Mouse (Mus musculus): ENCODE data around the gene Krt75. TPM values are rescaled to one million over a fixed set of nuclear protein-coding genes. Genes with fewer than 3 reads are reported as not detected.

Gene Krt75
- not detected in 2 replicates for polyA plus RNA-seq (2014; fragmentation: Nextera tagmentation; extraction: Ambion mirVana)

DNA sequence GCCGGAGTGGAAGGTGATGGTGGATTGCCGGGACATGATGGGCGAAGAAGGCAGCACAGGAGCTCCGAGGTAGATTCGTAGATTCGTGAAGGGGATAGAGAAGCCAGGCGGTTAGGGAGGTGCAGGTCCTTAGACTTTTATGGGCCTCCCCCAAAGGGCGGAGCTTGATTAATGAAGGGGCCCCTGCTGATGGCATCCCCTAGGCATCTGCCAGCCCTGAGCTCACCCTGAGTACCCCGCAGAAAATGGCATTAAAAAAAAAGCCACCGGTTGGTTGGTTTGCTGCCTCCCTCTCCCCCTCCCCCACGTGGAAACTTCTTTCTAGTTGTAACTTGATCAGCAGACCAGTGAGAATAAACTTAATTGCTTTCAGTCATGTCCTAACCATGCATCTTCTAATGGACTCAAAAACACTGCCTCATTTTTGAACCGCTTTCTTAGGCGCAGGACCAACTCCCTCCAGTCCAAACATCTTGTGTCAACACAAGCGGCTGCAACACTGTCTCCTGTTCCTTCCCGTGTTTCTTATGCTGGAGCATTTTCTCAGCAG lies at the start of gene Krt75:
Gene Krt75 (minus strand): TSS at position 109 of the 550 bp plus-strand sequence.
- Histone ChIP-seq H3K36me3 (ENCODE audit: control insufficient read depth, insufficient read depth, low read length) (no peaks in the 10 kb centered on the region), H3K27ac (ENCODE audit: low read depth) (no peak within 1 kb of the TSS), H3K4me1 (replicated peaks; ENCODE audit: control insufficient read depth, insufficient read depth, low read length) (no peaks in the 10 kb centered on the region), H3K9ac (ENCODE audit: low read length) (no peak within 1 kb of the TSS), H3K9me3 (ENCODE audit: control insufficient read depth, low read length) (no peaks in the 10 kb centered on the region), H3K4me2 (ENCODE audit: low read length) (no peak within 1 kb of the TSS), H3K27me3 (replicated peaks; ENCODE audit: control insufficient read depth, insufficient read depth, low read length) (no peaks in the 10 kb centered on the region), H3K4me3 (ENCODE audit: low read depth, low read length) (no peak within 1 kb of the TSS)
- WGBS, result 58% methylated on average over 15 of the region's 15 CpGs
- ATAC-seq (replicated peaks; ENCODE audit: low FRiP score, low TSS enrichment, low read depth) (no peak), DNase-seq (ENCODE audit: low spot score) (no peak)

DNA sequence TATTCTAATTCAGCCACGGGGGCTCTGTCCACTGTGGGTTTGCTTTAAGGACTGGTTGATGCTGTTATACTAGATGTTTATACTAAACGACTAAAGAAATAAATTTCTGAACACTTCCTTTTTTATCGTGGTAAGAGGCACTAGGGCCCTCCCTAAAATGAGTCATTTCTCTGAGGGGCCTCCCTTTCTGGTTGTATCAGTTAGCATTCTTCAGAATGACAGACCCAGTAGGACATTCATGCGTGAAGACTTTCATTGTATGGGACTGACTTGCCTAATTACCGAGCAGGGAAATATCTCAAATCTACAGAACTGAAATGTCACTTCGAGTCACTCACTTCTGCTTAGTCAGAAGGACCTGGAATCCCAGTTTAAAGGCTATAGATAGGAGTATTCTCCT lies 25.4 kb upstream of the Krt75 start:
- WGBS, result 41% methylated on average over 6 of the region's 6 CpGs
- H3K9me3 ChIP-seq (ENCODE audit: control insufficient read depth, low read length), result no peaks in the 10 kb centered on the region
- no peak overlapping the region for H3K4me2 ChIP-seq (ENCODE audit: low read length)
- H3K4me1 ChIP-seq (replicated peaks; ENCODE audit: control insufficient read depth, insufficient read depth, low read length), result 0 out of 2 replicates have a peak, but pooled peaks cover 3% of the 10 kb centered on the region
- H3K4me3 ChIP-seq (ENCODE audit: low read depth, low read length), result no peak overlapping the region
- no peak overlapping the region for H3K9ac ChIP-seq (ENCODE audit: low read length)
- ATAC-seq (replicated peaks; ENCODE audit: low FRiP score, low TSS enrichment, low read depth) (no peak), DNase-seq (ENCODE audit: low spot score) (no peak)
- H3K36me3 ChIP-seq (ENCODE audit: control insufficient read depth, insufficient read depth, low read length), result no peaks in the 10 kb centered on the region
- no peaks in the 10 kb centered on the region for H3K27me3 ChIP-seq (replicated peaks; ENCODE audit: control insufficient read depth, insufficient read depth, low read length)
- no peak overlapping the region for H3K27ac ChIP-seq (ENCODE audit: low read depth)

DNA sequence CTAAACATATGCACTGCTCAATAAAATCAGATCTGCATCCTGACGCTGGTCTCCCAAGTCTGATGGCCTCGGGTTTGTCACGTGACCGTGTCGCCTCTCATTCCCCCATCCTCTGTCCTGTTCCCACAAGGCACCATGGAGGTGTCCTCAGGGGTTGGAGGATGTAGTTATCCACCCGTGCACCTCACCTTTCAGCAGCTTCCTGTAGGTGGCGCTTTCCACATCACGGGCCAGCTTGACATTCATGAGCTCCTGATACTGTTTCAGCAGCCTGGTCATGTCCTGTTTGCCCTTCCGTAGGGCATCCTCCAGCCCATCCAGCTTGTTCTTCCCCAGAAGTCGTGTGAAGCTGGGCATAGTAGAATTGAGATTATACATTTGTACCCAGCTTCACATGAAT lies 14.5 kb upstream of the Krt75 start:
- Histone ChIP-seq H3K9ac (ENCODE audit: low read length) (no peak overlapping the region), H3K4me1 (replicated peaks; ENCODE audit: control insufficient read depth, insufficient read depth, low read length) (no peaks in the 10 kb centered on the region), H3K27me3 (replicated peaks; ENCODE audit: control insufficient read depth, insufficient read depth, low read length) (no peaks in the 10 kb centered on the region), H3K27ac (ENCODE audit: low read depth) (no peak overlapping the region), H3K9me3 (ENCODE audit: control insufficient read depth, low read length) (no peaks in the 10 kb centered on the region), H3K4me3 (ENCODE audit: low read depth, low read length) (no peak overlapping the region), H3K36me3 (ENCODE audit: control insufficient read depth, insufficient read depth, low read length) (no peaks in the 10 kb centered on the region), H3K4me2 (ENCODE audit: low read length) (no peak overlapping the region)
- 78% methylated on average over 10 of the region's 10 CpGs for WGBS
- peak; percentile 48 for DNase-seq (ENCODE audit: low spot score)
- ATAC-seq (replicated peaks; ENCODE audit: low FRiP score, low TSS enrichment, low read depth), result no peak

DNA sequence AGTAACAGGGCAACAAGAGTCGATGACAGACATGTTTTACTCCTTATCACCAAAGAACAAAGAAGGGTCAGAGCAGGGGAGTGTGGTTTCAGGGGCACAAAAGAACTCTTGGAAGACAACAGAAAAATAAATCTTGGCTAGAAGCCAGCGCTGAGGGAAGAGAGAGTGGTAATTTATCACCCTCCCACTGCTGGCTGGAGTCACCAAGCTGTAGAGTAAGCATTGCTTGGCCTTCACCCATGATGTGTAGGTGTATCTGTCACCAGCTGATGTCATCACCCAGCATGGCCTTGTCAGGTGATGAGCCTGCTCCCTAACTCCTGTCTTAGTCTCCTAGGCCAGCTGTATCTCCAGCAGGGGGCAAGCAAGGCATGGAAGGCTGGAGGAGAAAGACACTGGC lies 10.8 kb upstream of the Krt75 start:
- no peaks in the 10 kb centered on the region for H3K27me3 ChIP-seq (replicated peaks; ENCODE audit: control insufficient read depth, insufficient read depth, low read length)
- DNase-seq (ENCODE audit: low spot score), result no peak

DNA sequence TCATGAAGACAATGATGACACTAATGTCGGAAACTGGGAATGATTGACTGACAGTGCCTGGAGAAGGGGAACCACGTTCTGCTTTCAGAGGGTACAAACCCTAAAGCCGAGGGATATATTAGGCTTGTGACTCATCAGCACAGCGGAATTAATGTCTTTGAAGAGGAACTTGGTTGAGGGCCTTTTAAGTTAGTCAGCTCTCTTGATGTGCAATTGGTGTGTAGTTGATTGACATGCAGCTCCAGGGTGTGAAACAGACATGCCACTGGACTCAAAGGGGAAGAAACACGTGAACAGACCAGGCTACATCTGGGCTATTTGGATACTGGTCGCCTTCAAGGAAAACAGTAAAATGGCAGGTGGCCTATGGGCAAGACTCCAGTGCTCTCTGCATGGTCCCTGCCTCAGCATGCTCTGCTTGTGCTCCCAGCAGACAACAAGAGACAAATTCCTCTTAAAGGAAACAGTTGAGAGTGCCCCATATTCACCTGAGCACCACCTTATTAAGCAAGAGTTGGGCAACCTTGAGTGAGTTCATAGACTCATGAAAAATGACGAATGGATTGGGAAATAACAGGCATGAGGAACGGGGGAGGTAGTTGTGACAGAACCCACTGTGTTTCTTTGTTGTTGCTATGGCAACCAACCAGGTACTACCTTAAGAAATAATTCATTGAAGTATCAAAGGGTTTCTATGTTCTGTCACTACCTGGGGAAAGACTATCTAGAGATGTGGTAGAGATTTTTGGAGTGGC lies 9.7 kb upstream of the Krt75 start:
- WGBS, result 82% methylated on average over 8 of the region's 8 CpGs
- DNase-seq (ENCODE audit: low spot score), result no peak

More for the DNA sequence above, 10.8 kb upstream of the Krt75 start:
- Histone ChIP-seq H3K36me3 (ENCODE audit: control insufficient read depth, insufficient read depth, low read length) (no peaks in the 10 kb centered on the region), H3K4me2 (ENCODE audit: low read length) (no peak overlapping the region), H3K9ac (ENCODE audit: low read length) (no peak overlapping the region), H3K4me1 (replicated peaks; ENCODE audit: control insufficient read depth, insufficient read depth, low read length) (no peaks in the 10 kb centered on the region), H3K27ac (ENCODE audit: low read depth) (no peak overlapping the region), H3K9me3 (ENCODE audit: control insufficient read depth, low read length) (no peaks in the 10 kb centered on the region), H3K4me3 (ENCODE audit: low read depth, low read length) (no peak overlapping the region)
- 36% methylated on average over 2 of the region's 2 CpGs for WGBS
- ATAC-seq (replicated peaks; ENCODE audit: low FRiP score, low TSS enrichment, low read depth), result no peak

DNA sequence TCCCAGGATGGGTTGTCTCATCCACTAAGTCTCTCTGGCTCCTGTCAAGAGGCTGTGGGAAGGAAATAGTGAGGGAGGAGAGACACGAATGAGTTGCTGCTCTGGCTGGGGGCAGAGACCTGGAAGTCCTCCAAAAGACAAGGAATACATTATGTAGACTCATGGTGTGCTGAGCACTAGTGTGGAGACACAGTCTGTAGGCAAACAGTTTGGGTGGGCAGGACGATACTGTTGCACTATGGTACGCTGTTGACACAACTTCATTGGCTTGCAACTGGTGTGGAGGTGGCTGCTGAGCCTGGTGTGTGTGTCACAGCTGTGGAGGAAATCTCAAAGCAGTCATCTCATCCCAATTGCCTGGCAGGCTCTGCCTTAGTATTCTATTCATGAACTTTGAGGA lies 8.0 kb upstream of the Krt75 start:
- no peak overlapping the region for H3K9ac ChIP-seq (ENCODE audit: low read length)
- WGBS, result 74% methylated on average over 3 of the region's 3 CpGs
- no peak overlapping the region for H3K27ac ChIP-seq (ENCODE audit: low read depth)
- ATAC-seq (replicated peaks; ENCODE audit: low FRiP score, low TSS enrichment, low read depth) (no peak), DNase-seq (ENCODE audit: low spot score) (no peak)
- H3K36me3 ChIP-seq (ENCODE audit: control insufficient read depth, insufficient read depth, low read length), result no peaks in the 10 kb centered on the region
- no peak overlapping the region for H3K4me3 ChIP-seq (ENCODE audit: low read depth, low read length)
- no peaks in the 10 kb centered on the region for H3K9me3 ChIP-seq (ENCODE audit: control insufficient read depth, low read length)
- H3K4me2 ChIP-seq (ENCODE audit: low read length), result no peak overlapping the region
- H3K27me3 ChIP-seq (replicated peaks; ENCODE audit: control insufficient read depth, insufficient read depth, low read length), result no peaks in the 10 kb centered on the region
- no peaks in the 10 kb centered on the region for H3K4me1 ChIP-seq (replicated peaks; ENCODE audit: control insufficient read depth, insufficient read depth, low read length)

More for the DNA sequence above, 9.7 kb upstream of the Krt75 start:
- no peaks in the 10 kb centered on the region for H3K9me3 ChIP-seq (ENCODE audit: control insufficient read depth, low read length)
- no peak overlapping the region for H3K4me2 ChIP-seq (ENCODE audit: low read length)
- no peak for ATAC-seq (replicated peaks; ENCODE audit: low FRiP score, low TSS enrichment, low read depth)
- no peaks in the 10 kb centered on the region for H3K4me1 ChIP-seq (replicated peaks; ENCODE audit: control insufficient read depth, insufficient read depth, low read length)
- H3K4me3 ChIP-seq (ENCODE audit: low read depth, low read length), result no peak overlapping the region
- no peak overlapping the region for H3K27ac ChIP-seq (ENCODE audit: low read depth)
- H3K27me3 ChIP-seq (replicated peaks; ENCODE audit: control insufficient read depth, insufficient read depth, low read length), result no peaks in the 10 kb centered on the region
- no peaks in the 10 kb centered on the region for H3K36me3 ChIP-seq (ENCODE audit: control insufficient read depth, insufficient read depth, low read length)
- no peak overlapping the region for H3K9ac ChIP-seq (ENCODE audit: low read length)

DNA sequence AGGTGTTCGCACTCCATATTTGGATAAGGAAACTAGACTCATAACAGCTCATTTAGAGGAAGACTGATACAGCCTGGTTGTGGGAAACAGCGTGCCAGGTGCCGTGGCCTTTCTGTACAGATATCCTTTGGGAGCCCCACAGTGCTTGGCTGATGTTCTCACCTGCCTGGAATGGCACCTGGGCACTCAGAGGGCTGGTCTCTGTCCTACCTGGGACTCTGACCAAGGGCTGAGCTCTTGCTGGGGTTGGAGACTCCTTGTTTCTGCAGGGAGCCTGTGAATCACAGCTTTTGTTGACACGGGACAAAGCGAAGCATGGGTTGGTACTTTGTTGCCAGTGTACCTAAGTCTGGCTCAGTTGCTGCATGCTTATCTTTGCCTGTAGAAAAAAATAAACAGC lies 1.8 kb upstream of the Krt75 start:
- Histone ChIP-seq H3K4me2 (ENCODE audit: low read length) (no peak overlapping the region), H3K36me3 (ENCODE audit: control insufficient read depth, insufficient read depth, low read length) (no peaks in the 10 kb centered on the region), H3K4me1 (replicated peaks; ENCODE audit: control insufficient read depth, insufficient read depth, low read length) (no peaks in the 10 kb centered on the region), H3K4me3 (ENCODE audit: low read depth, low read length) (no peak overlapping the region), H3K9me3 (ENCODE audit: control insufficient read depth, low read length) (no peaks in the 10 kb centered on the region), H3K27ac (ENCODE audit: low read depth) (no peak overlapping the region), H3K9ac (ENCODE audit: low read length) (no peak overlapping the region), H3K27me3 (replicated peaks; ENCODE audit: control insufficient read depth, insufficient read depth, low read length) (no peaks in the 10 kb centered on the region)
- ATAC-seq (replicated peaks; ENCODE audit: low FRiP score, low TSS enrichment, low read depth) (no peak), DNase-seq (ENCODE audit: low spot score) (no peak)
- WGBS, result 82% methylated on average over 5 of the region's 5 CpGs

DNA sequence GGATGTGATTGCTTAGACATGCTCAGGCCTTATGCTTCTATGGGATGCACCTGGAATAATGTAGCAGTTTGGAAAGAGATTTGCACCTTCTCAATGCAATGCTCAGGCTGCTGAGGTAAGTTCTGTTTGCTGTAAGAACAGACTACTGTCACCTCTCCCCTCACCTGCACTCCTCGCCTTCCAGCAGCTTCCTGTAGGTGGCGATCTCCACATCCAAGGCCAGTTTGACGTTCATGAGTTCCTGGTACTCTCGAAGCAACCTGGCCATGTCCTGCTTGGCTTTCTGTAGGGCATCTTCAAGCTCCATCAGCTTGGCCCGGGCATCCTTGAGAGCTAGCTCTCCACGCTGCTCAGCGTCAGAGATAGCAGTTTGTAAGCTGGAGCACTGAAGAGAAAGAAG lies 5.9 kb downstream of the Krt75 start:
- ATAC-seq (replicated peaks; ENCODE audit: low FRiP score, low TSS enrichment, low read depth) (no peak), DNase-seq (ENCODE audit: low spot score) (no peak)
- Histone ChIP-seq H3K4me1 (replicated peaks; ENCODE audit: control insufficient read depth, insufficient read depth, low read length) (no peaks in the 10 kb centered on the region), H3K36me3 (ENCODE audit: control insufficient read depth, insufficient read depth, low read length) (no peaks in the 10 kb centered on the region), H3K9ac (ENCODE audit: low read length) (no peak overlapping the region), H3K4me2 (ENCODE audit: low read length) (no peak overlapping the region), H3K4me3 (ENCODE audit: low read depth, low read length) (no peak overlapping the region), H3K27ac (ENCODE audit: low read depth) (no peak overlapping the region), H3K9me3 (ENCODE audit: control insufficient read depth, low read length) (no peaks in the 10 kb centered on the region), H3K27me3 (replicated peaks; ENCODE audit: control insufficient read depth, insufficient read depth, low read length) (no peaks in the 10 kb centered on the region)
- WGBS, result 44% methylated on average over 7 of the region's 7 CpGs

DNA sequence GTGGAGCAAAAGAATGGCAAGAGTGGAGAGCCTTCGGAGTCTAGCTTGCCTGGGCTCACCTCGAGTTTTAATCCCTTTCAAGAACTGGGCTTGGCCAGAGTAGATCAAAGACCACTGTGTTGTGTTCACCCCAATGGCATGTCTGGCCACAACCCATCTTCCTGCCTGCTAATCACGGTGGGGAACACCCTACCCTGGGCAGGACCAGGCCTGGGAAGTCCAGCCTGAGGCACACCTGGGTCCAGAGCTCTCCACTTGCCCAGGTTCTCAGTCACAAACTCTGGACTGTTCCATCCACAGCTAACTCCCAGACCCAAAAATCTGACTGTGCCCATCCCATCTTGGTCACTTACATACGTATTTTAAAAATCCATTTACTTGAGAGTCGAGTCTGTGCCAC lies 10.9 kb downstream of the Krt75 start, which contains the start of gene Krt90:
Gene Krt90 (minus strand): TSS at position 101 of the 400 bp plus-strand sequence.
- H3K4me2 ChIP-seq (ENCODE audit: low read length), result no peak within 1 kb of the TSS
- WGBS, result 73% methylated on average over 5 of the region's 5 CpGs
- no peak within 1 kb of the TSS for H3K4me3 ChIP-seq (ENCODE audit: low read depth, low read length)
- no peaks in the 10 kb centered on the region for H3K4me1 ChIP-seq (replicated peaks; ENCODE audit: control insufficient read depth, insufficient read depth, low read length)
- no peak within 1 kb of the TSS for H3K27ac ChIP-seq (ENCODE audit: low read depth)
- ATAC-seq (replicated peaks; ENCODE audit: low FRiP score, low TSS enrichment, low read depth), result no peak
- no peaks in the 10 kb centered on the region for H3K36me3 ChIP-seq (ENCODE audit: control insufficient read depth, insufficient read depth, low read length)
- no peaks in the 10 kb centered on the region for H3K27me3 ChIP-seq (replicated peaks; ENCODE audit: control insufficient read depth, insufficient read depth, low read length)
- no peaks in the 10 kb centered on the region for H3K9me3 ChIP-seq (ENCODE audit: control insufficient read depth, low read length)
- no peak for DNase-seq (ENCODE audit: low spot score)
- H3K9ac ChIP-seq (ENCODE audit: low read length), result no peak within 1 kb of the TSS

Measured in intestine, embryonic 14.5 days (tissue).